Mouse (Mus musculus): ENCODE results near the gene Sacs. TPM values are rescaled to one million over a fixed set of nuclear protein-coding genes. Genes with fewer than 3 reads are reported as not detected.
A peak's percentile ranks its signal among the peaks of the same experiment; 100 is the strongest.

Sacs gene
- polyA plus RNA-seq, 1 experiment from 2014 or later = 2.4 TPM

DNA sequence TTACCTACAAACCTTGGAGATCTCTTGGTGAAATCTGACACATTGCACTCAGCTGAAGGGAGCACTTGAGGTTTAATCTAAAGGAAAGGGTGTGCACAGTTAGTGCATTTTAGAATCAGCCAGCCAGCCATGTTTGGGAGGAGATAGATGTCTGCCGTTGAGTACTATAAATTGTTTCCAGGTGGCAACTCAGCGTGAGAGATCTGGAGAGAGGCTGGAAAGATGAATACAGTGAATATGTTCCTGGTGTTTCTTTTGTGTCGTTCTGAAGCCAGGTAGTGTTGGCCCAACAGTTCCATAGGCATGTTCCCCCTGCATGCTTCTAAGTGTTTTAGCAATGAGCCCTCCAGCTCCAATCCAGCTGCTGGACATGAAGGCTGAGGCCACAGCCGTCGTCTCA is 82.9 kb downstream of the Sacs start:
- no peak for ATAC-seq (ENCODE audit: insufficient read depth, low FRiP score, low read depth)
- no peaks in the 10 kb centered on the region for H3K36me3 ChIP-seq
- H3K9ac ChIP-seq = no peak overlapping the region
- H3K4me1 ChIP-seq = no peaks in the 10 kb centered on the region
- H3K27ac ChIP-seq = no peak overlapping the region
- no peak overlapping the region for H3K4me3 ChIP-seq (replicated peaks)
- H3K4me2 ChIP-seq = no peak overlapping the region
- 79% methylated on average over 5 of the region's 5 CpGs for WGBS
- no peaks in the 10 kb centered on the region for H3K27me3 ChIP-seq (replicated peaks)
- H3K9me3 ChIP-seq = no peaks in the 10 kb centered on the region

DNA sequence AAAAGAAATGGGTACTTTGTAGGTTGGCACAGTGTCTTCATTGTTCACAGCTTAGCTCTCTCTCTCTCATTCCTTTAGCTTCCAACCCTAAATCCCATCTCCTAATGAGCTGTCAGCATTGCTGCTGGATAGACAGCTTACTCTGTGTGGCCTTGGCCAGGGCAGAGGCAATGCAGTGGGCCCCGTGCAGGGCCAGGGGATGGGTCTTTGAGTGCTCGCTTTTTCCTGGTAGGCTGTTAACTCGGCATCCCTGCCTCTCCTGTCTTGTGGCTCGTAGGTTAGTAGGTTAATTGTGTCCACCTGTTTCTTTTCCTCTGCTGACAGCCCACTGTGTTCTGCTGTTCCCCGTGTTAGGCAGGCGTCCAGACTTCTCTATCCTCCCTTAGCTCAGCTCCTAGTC is 84.2 kb downstream of the Sacs start:
- Histone ChIP-seq H3K9ac (no peak overlapping the region), H3K4me2 (no peak overlapping the region), H3K9me3 (no peaks in the 10 kb centered on the region), H3K27me3 (replicated peaks) (no peaks in the 10 kb centered on the region), H3K4me3 (replicated peaks) (no peak overlapping the region), H3K27ac (no peak overlapping the region), H3K36me3 (no peaks in the 10 kb centered on the region), H3K4me1 (no peaks in the 10 kb centered on the region)
- WGBS = 34% methylated on average over 6 of the region's 6 CpGs
- no peak for ATAC-seq (ENCODE audit: insufficient read depth, low FRiP score, low read depth)

DNA sequence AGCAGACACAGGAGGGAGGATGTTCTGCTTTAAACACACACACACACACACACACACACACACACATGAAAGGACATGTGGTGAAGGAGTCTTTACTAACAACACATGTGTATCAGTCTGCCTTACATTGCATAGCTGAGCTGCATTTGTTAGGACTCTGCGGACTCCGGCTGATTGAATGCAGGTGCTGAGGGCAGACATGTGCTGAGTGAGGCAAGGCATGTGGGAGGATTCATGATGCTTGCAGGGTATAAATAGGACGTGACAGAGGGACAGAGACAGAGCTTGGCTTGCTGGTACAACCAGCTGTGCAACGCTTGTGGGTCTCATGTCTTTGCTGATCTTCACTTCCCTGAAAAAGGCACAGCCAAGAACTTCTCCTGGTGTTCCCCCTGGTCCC is 85.5 kb downstream of the Sacs start:
- 66% methylated on average over 4 of the region's 4 CpGs for WGBS
- no peak for ATAC-seq (ENCODE audit: insufficient read depth, low FRiP score, low read depth)
- no peak overlapping the region for H3K9ac ChIP-seq
- H3K36me3 ChIP-seq = no peaks in the 10 kb centered on the region
- H3K9me3 ChIP-seq = no peaks in the 10 kb centered on the region
- H3K4me1 ChIP-seq = no peaks in the 10 kb centered on the region
- no peaks in the 10 kb centered on the region for H3K27me3 ChIP-seq (replicated peaks)
- H3K4me3 ChIP-seq (replicated peaks) = no peak overlapping the region
- no peak overlapping the region for H3K4me2 ChIP-seq
- peak overlapping the region; percentile 21; the same call in 1 of the 2 replicates for H3K27ac ChIP-seq

DNA sequence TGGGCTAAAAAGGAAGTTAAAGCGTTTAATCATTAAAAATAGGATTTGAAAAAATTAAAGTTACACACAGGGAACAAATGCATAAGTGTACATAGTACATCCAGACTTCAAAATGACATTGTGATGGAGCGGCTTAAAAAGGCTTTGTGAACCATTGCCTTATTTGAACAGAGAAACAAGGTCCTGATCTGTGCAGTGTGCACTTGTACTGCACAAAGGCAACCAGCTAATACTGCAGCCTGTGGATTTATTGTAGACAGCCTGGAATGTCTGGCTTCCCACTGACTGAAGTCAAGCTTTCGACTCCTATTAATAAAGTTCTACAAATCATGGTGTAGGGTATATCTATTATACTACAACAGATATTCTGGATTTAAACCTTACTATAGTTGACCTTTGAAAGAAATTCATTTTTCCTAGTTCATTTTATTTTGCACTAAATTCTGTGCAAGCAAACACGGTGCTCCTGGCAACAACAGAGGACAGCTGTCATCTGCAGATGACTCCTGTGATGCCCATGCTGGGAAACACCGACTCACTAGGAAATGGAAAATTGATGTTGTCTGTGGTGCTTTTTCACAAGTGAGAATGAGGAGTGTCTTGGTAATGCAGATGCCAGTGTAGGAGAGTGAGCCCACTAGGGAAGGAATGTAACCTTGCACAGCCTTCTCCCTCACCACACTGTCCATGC is 86.3 kb downstream of the Sacs start:
- Histone ChIP-seq H3K4me3 (replicated peaks) (no peak overlapping the region), H3K27me3 (replicated peaks) (no peaks in the 10 kb centered on the region), H3K4me1 (no peaks in the 10 kb centered on the region), H3K36me3 (no peaks in the 10 kb centered on the region), H3K9me3 (no peaks in the 10 kb centered on the region), H3K4me2 (no peak overlapping the region), H3K9ac (no peak overlapping the region), H3K27ac (no peak overlapping the region)
- 69% methylated on average over 5 of the region's 5 CpGs for WGBS
- ATAC-seq (ENCODE audit: insufficient read depth, low FRiP score, low read depth) = no peak

DNA sequence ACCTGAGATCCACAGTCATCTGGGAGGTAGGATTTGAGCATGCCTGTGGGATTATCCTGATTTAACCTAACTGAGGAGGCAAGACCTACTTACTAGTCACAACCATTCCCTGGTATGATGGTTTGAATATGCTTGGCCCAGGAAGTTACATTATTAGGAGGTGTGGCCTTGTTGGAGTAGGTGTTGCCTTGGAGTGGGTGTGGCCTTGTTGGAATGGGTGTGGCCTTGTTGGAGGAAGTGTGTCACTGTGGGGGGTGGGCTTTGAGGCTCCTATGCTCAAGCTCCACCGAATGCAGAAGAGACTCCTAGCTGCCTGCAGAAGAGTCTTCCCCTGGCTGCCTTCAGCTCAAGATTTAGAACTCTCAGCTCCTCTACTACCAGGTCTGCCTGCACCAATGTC is 87.9 kb downstream of the Sacs start:
- Histone ChIP-seq H3K27ac (no peak overlapping the region), H3K4me3 (replicated peaks) (no peak overlapping the region), H3K36me3 (no peaks in the 10 kb centered on the region), H3K9ac (no peak overlapping the region), H3K4me2 (no peak overlapping the region), H3K9me3 (no peaks in the 10 kb centered on the region), H3K27me3 (replicated peaks) (no peaks in the 10 kb centered on the region), H3K4me1 (no peaks in the 10 kb centered on the region)
- ATAC-seq (ENCODE audit: insufficient read depth, low FRiP score, low read depth) = no peak
- WGBS = 71% methylated on average over 1 of the region's 1 CpGs

DNA sequence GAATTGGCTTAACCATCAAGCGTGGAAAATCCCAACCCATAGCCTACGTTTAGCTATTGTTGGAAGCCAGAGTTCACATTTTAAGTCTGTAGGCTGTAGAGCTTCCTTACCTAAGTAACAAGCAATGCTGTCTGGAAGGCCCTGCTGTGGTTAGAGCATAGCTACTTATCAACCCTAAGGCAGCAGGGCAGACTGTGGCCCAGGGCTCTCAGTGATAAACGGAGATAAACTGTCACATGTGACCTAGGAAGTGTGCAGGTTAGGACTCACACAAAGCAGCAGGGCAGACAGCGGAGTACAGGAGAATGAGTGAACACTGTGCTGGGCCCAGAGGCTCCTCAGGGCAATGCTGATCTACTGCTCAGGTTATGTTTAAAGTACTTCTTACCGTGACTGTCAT is 91.5 kb downstream of the Sacs start:
- H3K4me3 ChIP-seq (replicated peaks) = no peak overlapping the region
- H3K9me3 ChIP-seq = no peaks in the 10 kb centered on the region
- no peak overlapping the region for H3K9ac ChIP-seq
- WGBS = 65% methylated on average over 5 of the region's 5 CpGs
- peak; percentile 58; the same call in 1 of the 2 replicates for ATAC-seq (ENCODE audit: insufficient read depth, low FRiP score, low read depth)
- H3K27me3 ChIP-seq (replicated peaks) = no peaks in the 10 kb centered on the region
- H3K4me2 ChIP-seq = no peak overlapping the region
- no peaks in the 10 kb centered on the region for H3K36me3 ChIP-seq
- H3K4me1 ChIP-seq = no peaks in the 10 kb centered on the region
- H3K27ac ChIP-seq = no peak overlapping the region

DNA sequence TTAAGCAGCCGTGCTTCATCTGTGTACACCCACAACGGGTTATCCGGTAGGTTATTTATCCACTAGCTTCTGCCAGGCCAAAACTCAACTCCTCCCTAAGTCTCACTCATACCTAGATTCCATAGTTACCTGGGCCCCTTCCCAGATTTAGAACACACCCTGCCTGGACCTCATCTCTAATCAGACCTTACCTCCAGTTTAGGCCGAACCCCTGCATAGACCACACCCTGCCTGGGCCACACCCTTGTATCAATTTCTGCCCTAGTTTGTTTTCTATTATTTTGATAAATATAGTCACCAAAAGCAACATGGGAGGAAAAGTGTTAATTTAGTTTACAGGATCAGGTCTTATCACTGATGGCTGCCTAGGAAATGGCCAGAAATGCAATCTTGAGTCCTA is 91.9 kb downstream of the Sacs start:
- ATAC-seq (ENCODE audit: insufficient read depth, low FRiP score, low read depth) = no peak
- Histone ChIP-seq H3K4me1 (no peaks in the 10 kb centered on the region), H3K27me3 (replicated peaks) (no peaks in the 10 kb centered on the region), H3K4me2 (no peak overlapping the region), H3K9me3 (no peaks in the 10 kb centered on the region), H3K27ac (no peak overlapping the region), H3K36me3 (no peaks in the 10 kb centered on the region), H3K9ac (no peak overlapping the region), H3K4me3 (replicated peaks) (no peak overlapping the region)
- WGBS = 77% methylated on average over 4 of the region's 4 CpGs

DNA sequence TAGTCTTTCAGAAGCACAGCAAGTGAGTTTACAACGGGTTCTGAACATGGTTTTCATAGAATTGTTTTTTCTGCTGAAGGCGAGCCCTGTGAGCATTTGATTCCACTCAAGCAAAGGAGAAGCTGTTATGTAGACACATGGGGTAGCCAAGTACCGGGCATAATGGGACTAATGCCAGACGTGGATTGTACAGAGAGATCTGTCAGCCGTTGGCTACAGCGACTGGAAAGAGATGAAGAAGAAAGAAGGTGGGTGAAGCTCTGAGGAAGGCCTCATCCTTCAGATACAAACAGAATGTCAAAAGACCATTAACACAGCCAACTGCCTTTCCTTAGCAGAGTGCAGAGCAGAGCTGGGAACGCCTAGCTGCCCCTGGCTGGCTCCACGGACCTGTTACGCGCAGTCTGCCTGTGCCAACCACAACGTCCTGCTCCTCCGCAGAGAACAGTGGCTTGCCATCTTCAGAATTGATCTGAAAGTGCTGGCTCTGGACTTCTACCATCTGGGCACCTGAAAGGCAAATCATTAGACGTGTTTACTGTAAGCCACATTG is 93.8 kb downstream of the Sacs start:
- H3K27me3 ChIP-seq (replicated peaks) = no peaks in the 10 kb centered on the region
- H3K4me2 ChIP-seq = no peak overlapping the region
- WGBS = 71% methylated on average over 13 of the region's 13 CpGs
- no peaks in the 10 kb centered on the region for H3K36me3 ChIP-seq
- H3K27ac ChIP-seq = no peak overlapping the region
- H3K4me3 ChIP-seq (replicated peaks) = no peak overlapping the region
- H3K9me3 ChIP-seq = no peaks in the 10 kb centered on the region
- no peak; the same call in 1 of the 2 replicates for ATAC-seq (ENCODE audit: insufficient read depth, low FRiP score, low read depth)
- H3K9ac ChIP-seq = no peak overlapping the region
- no peaks in the 10 kb centered on the region for H3K4me1 ChIP-seq

DNA sequence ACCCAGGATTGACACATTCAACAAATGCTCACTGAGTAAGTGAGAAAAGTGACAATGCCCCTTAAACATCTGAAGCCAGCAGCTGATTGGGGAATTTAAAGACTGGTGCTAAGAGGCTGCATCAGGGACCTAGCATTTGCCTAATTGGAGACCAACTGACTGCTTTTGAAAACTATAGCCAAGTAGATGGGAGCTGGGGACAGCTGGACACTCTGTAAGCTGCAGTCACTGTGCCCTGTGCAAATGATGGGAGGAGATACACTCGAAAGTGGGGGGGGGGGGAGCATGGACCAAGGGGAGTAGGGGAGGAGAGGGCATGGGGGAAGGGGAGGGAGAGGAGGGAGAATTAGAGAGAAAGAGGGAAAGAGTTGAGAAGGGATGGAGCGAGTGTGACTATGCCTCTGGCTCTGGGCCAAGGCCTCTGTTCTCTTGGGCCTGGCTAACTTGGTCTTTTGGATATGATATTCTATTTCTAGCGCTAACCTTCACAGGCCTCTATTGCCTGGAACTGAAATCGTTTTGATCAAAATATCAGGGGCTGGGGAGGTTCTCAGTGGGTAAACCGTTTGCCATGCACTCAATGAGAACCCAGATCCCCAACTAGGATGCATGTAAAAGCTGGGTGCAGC is 97.7 kb downstream of the Sacs start:
- no peak for ATAC-seq (ENCODE audit: insufficient read depth, low FRiP score, low read depth)
- Histone ChIP-seq H3K9me3 (no peaks in the 10 kb centered on the region), H3K36me3 (no peaks in the 10 kb centered on the region), H3K4me3 (replicated peaks) (no peak overlapping the region), H3K4me1 (no peaks in the 10 kb centered on the region), H3K27ac (no peak overlapping the region), H3K4me2 (no peak overlapping the region), H3K9ac (no peak overlapping the region), H3K27me3 (replicated peaks) (no peaks in the 10 kb centered on the region)
- 43% methylated on average over 5 of the region's 5 CpGs for WGBS

DNA sequence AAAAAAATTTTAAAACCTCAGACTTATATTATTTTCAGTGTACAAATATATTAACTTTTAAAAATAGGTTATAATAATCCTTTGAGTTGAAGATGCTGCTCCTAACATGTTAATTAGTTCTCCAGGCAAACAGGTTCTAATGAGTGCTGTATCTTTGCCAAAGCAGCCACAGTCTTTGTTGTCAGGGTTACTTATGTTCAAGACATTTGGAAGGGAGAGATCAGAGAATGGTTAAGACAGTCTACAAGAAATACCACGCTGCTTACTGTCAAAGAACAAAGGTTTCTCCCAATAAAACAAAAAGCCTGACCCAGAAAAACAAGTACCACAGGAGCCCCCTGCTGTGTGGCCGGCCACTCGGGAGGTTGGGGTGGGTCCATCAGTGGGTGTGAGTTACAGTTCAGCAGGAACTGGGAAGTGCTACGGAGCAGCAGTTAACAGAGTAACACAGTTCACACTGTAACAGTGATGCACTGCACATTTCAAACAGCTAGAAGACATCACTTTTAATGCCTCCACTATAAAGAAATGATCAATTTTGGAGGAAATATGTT is 98.9 kb downstream of the Sacs start:
- Histone ChIP-seq H3K4me1 (no peaks in the 10 kb centered on the region), H3K9me3 (no peaks in the 10 kb centered on the region), H3K27ac (no peak overlapping the region), H3K4me3 (replicated peaks) (no peak overlapping the region), H3K27me3 (replicated peaks) (no peaks in the 10 kb centered on the region), H3K36me3 (no peaks in the 10 kb centered on the region), H3K9ac (no peak overlapping the region), H3K4me2 (no peak overlapping the region)
- ATAC-seq (ENCODE audit: insufficient read depth, low FRiP score, low read depth) = no peak
- 30% methylated on average over 4 of the region's 4 CpGs for WGBS

DNA sequence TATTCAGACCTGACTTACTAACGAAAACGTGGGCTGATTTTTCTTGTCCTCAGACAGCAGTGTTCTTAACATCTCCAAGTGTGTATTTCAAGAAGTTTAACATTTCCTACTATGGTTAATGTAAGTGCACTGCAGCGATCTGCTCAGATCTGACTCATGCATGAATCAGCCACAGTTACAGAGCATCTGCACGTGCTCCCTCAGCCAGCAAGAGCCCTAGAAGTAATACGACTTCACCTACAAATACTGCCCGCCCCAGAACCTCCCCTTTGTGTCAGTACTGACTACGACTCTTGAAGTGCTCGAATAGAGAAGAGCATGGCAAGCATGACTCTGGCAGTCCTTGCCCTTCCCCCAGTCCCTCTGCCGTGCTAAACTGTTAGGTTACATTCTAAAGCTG is 100.5 kb downstream of the Sacs start:
- H3K4me1 ChIP-seq = no peaks in the 10 kb centered on the region
- 55% methylated on average over 9 of the region's 9 CpGs for WGBS
- ATAC-seq (ENCODE audit: insufficient read depth, low FRiP score, low read depth) = peak; percentile 43; the same call in 1 of the 2 replicates

DNA sequence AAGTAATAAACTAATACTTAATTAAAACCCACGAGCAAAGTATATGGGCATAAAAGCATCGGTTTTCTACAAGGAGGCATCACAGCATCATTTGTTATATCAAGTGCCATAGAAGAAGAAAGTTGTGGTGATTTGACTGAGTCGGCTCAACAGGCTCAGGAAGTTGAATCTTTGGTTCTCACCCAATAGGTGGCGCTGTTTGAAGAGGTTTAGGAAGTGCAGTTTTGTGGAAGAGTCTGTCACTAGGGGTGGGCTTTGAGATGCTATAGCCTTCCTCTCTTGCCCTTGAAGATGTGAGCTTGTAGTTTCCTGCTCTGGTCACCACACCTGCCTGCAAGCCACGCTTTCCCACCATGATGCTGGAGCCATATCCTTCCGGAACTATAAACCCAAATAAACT is 104.4 kb downstream of the Sacs start:
- Histone ChIP-seq H3K4me2 (no peak overlapping the region), H3K36me3 (no peaks in the 10 kb centered on the region), H3K27me3 (replicated peaks) (no peaks in the 10 kb centered on the region), H3K4me3 (replicated peaks) (no peak overlapping the region), H3K9ac (no peak overlapping the region), H3K27ac (no peak overlapping the region), H3K9me3 (no peaks in the 10 kb centered on the region), H3K4me1 (no peaks in the 10 kb centered on the region)
- WGBS = 41% methylated on average over 6 of the region's 6 CpGs
- no peak for ATAC-seq (ENCODE audit: insufficient read depth, low FRiP score, low read depth)

More for the DNA sequence above, 100.5 kb downstream of the Sacs start:
- Histone ChIP-seq H3K27me3 (replicated peaks) (no peaks in the 10 kb centered on the region), H3K4me3 (replicated peaks) (no peak overlapping the region), H3K36me3 (no peaks in the 10 kb centered on the region), H3K27ac (peak overlapping the region; percentile 59), H3K4me2 (no peak overlapping the region), H3K9ac (no peak overlapping the region), H3K9me3 (no peaks in the 10 kb centered on the region)
